Mouse (Mus musculus): Measurements from ENCODE around the gene Mrgprd. TPM values are rescaled to one million over a fixed set of nuclear protein-coding genes. Genes with fewer than 3 reads are reported as not detected.

Gene Mrgprd
- polyA plus RNA-seq, 1 experiment from 2014 or later, result not detected

DNA sequence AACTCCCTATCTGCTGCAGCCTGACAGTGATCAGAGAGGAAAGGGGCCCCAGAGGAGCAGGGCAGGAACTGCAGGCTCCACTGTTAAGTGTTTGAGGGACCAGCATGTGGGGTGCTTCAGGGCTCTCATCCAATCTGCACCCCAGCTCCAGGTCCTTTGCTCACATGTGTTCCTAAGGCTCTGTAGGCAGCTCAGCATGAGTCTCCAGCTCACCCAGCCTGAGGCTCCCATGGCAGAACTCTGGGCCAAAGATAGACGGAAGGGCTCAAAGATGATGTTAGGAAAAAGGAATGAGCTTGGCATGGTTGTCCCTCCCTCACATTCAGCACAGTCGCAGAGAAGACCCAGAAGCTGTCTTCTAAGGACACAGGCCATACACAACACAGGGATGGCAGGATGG, 16.0 kb downstream of the Mrgprd start:
- DNase-seq (no peak), ATAC-seq (ENCODE audit: low read depth) (no peak)
- no peaks in the 10 kb centered on the region for H3K27me3 ChIP-seq
- H3K4me3 ChIP-seq (replicated peaks), result no peak overlapping the region
- no peaks in the 10 kb centered on the region for H3K9me3 ChIP-seq (replicated peaks)
- no peaks in the 10 kb centered on the region for H3K36me3 ChIP-seq
- no peak overlapping the region for H3K9ac ChIP-seq
- H3K4me1 ChIP-seq (replicated peaks), result peaks cover 3% of the 10 kb centered on the region; the same call in 1 of the 2 replicates
- H3K4me2 ChIP-seq, result no peak overlapping the region
- WGBS (ENCODE audit: insufficient replicate concordance), result 64% methylated on average over 2 of the region's 2 CpGs
- H3K27ac ChIP-seq, result no peak overlapping the region

DNA sequence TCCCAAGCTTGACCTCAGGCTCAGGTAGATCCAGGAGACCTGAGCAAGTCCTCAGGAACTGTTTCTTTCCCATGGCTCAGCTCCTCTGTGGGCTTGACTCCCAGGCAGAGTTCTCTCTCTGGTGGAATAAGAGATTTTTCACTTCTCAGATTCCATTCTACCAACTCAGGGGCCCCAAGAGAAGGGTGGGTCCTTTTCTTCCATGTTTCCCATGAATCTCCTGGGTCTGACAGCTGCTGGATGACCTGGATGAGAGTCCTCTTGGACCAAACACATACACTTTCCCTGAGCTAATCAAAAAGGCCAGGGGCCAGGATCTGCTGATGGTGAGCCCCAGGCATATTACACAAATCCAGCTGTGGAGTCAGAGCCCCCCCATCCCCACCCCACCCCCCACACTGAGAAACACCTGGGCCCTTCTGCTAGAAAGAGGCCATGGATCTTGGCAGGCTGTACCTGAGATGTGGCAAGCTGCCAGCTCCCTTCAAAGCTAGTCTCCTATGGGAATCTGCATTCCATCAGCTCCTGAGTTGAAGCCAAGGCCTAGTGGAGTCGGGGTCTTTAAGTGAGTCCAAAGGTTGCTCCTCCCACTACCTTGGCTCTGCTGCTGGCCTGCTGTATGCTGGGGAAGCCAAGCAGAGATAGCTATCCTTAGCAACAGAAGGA, 17.9 kb downstream of the Mrgprd start:
- Histone ChIP-seq H3K4me3 (replicated peaks) (no peak overlapping the region), H3K9me3 (replicated peaks) (no peaks in the 10 kb centered on the region), H3K36me3 (no peaks in the 10 kb centered on the region), H3K27ac (no peak overlapping the region), H3K9ac (no peak overlapping the region), H3K4me1 (replicated peaks) (no peaks in the 10 kb centered on the region), H3K27me3 (no peaks in the 10 kb centered on the region), H3K4me2 (no peak overlapping the region)
- DNase-seq, result no peak
- ATAC-seq (ENCODE audit: low read depth), result no peak
- 48% methylated on average over 1 of the region's 1 CpGs for WGBS (ENCODE audit: insufficient replicate concordance)

DNA sequence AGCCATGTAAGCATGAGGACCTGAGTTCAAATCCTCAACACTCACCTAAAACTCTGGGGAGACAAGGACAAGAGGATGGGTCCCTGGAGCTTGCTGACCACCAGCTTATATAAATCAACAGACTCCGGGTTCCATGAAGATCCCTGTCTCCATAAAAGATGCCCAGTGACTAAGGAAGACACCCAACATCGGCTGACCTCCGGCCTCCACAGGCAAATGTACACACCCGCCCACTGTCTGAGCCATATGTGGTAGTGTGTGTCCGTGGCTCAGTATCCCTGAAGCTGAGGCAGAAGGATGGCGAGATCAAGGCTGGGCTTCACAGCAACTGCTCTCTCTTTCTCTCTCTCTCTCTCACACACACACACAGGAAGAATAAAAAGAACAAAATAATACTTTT, 19.3 kb downstream of the Mrgprd start:
- WGBS (ENCODE audit: insufficient replicate concordance), result 69% methylated on average over 6 of the region's 6 CpGs
- Histone ChIP-seq H3K4me1 (replicated peaks) (no peaks in the 10 kb centered on the region), H3K4me2 (no peak overlapping the region), H3K9me3 (replicated peaks) (no peaks in the 10 kb centered on the region), H3K27ac (no peak overlapping the region), H3K27me3 (no peaks in the 10 kb centered on the region), H3K4me3 (replicated peaks) (no peak overlapping the region), H3K36me3 (no peaks in the 10 kb centered on the region), H3K9ac (no peak overlapping the region)
- DNase-seq (no peak), ATAC-seq (ENCODE audit: low read depth) (no peak)

DNA sequence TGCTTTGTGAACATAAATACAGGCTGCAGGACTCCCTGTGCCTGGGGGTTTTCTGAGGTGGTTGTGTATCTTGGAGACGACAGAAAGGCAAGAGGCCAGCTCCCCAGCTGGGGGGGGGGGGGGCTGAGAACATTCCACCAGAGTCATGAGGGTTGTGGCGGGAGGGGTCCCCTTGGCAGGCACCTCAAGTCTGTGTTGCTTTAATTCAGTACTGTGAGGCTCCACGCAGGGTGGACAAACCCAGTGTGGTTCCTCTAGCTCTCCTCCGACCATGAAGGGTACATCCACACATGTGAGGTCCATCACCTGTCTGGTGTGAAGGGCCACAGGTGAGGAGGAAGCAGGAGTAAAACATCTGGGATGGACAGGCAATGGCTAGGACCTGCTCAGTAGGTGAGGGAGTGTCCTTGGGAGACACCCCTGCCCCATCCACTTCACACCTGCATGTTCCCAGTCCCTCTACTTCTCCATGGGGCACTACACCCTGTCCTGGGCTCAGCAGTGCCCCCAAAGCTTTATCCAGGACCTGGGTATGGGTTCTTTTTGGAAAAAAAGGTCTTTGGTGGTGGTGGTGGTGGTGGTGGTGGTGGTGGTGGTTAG, 19.9 kb downstream of the Mrgprd start:
- no peaks in the 10 kb centered on the region for H3K4me1 ChIP-seq (replicated peaks)
- H3K4me2 ChIP-seq, result no peak overlapping the region
- no peak overlapping the region for H3K27ac ChIP-seq
- no peaks in the 10 kb centered on the region for H3K9me3 ChIP-seq (replicated peaks)
- ATAC-seq (ENCODE audit: low read depth), result no peak
- DNase-seq, result no peak
- H3K36me3 ChIP-seq, result no peaks in the 10 kb centered on the region
- H3K27me3 ChIP-seq, result no peaks in the 10 kb centered on the region
- H3K9ac ChIP-seq, result no peak overlapping the region
- no peak overlapping the region for H3K4me3 ChIP-seq (replicated peaks)
- 58% methylated on average over 4 of the region's 4 CpGs for WGBS (ENCODE audit: insufficient replicate concordance)

DNA sequence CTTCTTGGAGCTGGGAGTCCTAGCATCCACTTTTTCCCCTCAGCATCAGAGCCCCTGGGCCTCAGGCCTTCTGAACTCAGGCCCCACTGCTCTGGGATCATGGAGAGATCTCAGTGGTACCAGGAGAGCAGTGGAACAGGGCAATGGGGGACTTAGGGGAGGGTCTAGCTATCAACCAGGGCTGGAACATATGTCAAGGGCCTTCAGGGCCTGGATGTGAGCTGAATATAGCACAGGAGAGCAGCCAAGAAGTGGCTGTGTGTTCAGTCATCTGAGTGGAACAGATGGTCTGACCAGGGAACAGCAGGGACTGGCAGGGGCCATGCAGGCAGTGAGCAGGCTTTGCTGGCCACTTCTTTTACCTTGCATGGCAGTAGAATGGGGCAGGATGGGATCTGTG, 20.6 kb downstream of the Mrgprd start:
- Histone ChIP-seq H3K27me3 (no peaks in the 10 kb centered on the region), H3K9me3 (replicated peaks) (no peaks in the 10 kb centered on the region), H3K27ac (no peak overlapping the region), H3K4me1 (replicated peaks) (no peaks in the 10 kb centered on the region), H3K4me2 (no peak overlapping the region), H3K4me3 (replicated peaks) (no peak overlapping the region), H3K9ac (no peak overlapping the region), H3K36me3 (no peaks in the 10 kb centered on the region)
- ATAC-seq (ENCODE audit: low read depth) (no peak), DNase-seq (no peak)

- 65% methylated on average over 3 of the region's 3 CpGs for WGBS (ENCODE audit: insufficient replicate concordance)
Observed at GRCm38 (mm10) chr7:145335616-145336332, 21.1 kb downstream of the Mrgprd start.

GRCm38 (mm10) chr7:145337889-145338288, 23.3 kb downstream of the Mrgprd start:
- no peak for DNase-seq
- H3K4me3 ChIP-seq (replicated peaks), result no peak overlapping the region
- H3K36me3 ChIP-seq, result no peaks in the 10 kb centered on the region
- no peak overlapping the region for H3K4me2 ChIP-seq
- WGBS (ENCODE audit: insufficient replicate concordance), result 47% methylated on average over 2 of the region's 2 CpGs
- no peaks in the 10 kb centered on the region for H3K9me3 ChIP-seq (replicated peaks)
- no peaks in the 10 kb centered on the region for H3K4me1 ChIP-seq (replicated peaks)
- no peak overlapping the region for H3K27ac ChIP-seq
- H3K9ac ChIP-seq, result no peak overlapping the region
- no peaks in the 10 kb centered on the region for H3K27me3 ChIP-seq
- ATAC-seq (ENCODE audit: low read depth), result no peak

More at GRCm38 (mm10) chr7:145335616-145336332, 21.1 kb downstream of the Mrgprd start:
- H3K4me2 ChIP-seq, result no peak overlapping the region
- H3K27ac ChIP-seq, result no peak overlapping the region
- no peaks in the 10 kb centered on the region for H3K27me3 ChIP-seq
- H3K4me3 ChIP-seq (replicated peaks), result no peak overlapping the region
- ATAC-seq (ENCODE audit: low read depth) (no peak), DNase-seq (no peak)
- no peaks in the 10 kb centered on the region for H3K4me1 ChIP-seq (replicated peaks)
- H3K9ac ChIP-seq, result no peak overlapping the region
- H3K36me3 ChIP-seq, result no peaks in the 10 kb centered on the region
- no peaks in the 10 kb centered on the region for H3K9me3 ChIP-seq (replicated peaks)

GRCm38 (mm10) chr7:145340248-145340904, 25.7 kb downstream of the Mrgprd start:
- no peak for ATAC-seq (ENCODE audit: low read depth)

More at GRCm38 (mm10) chr7:145340248-145340904, 25.7 kb downstream of the Mrgprd start:
- Histone ChIP-seq H3K9me3 (replicated peaks) (no peaks in the 10 kb centered on the region), H3K4me1 (replicated peaks) (no peaks in the 10 kb centered on the region), H3K27me3 (no peaks in the 10 kb centered on the region), H3K9ac (no peak overlapping the region), H3K4me3 (replicated peaks) (no peak overlapping the region), H3K27ac (no peak overlapping the region), H3K4me2 (no peak overlapping the region), H3K36me3 (no peaks in the 10 kb centered on the region)
- 77% methylated on average over 5 of the region's 5 CpGs for WGBS (ENCODE audit: insufficient replicate concordance)
- no peak for DNase-seq

Other genes with a start within 250 kb of the Mrgprd start
- gene 1810010D01Rik, start 106.7 kb upstream of the Mrgprd start, polyA plus RNA-seq (2015; fragmentation: Nextera tagmentation; extraction: Ambion mirVana), result 0.23 and 0.34 TPM in 2 replicates
- 1.9 and 2.3 TPM in 2 replicates for gene Tpcn2, start 30.8 kb upstream of the Mrgprd start, polyA plus RNA-seq (2015; fragmentation: Nextera tagmentation; extraction: Ambion mirVana)
- gene Mrgprf, start 14.0 kb upstream of the Mrgprd start, polyA plus RNA-seq (2015; fragmentation: Nextera tagmentation; extraction: Ambion mirVana), result 0.06 and 0.10 TPM in 2 replicates